Mouse (Mus musculus) ovary, postnatal 36 days (tissue): ENCODE results near the gene Gm45337.
"Not testable (repeated sequence)": the region's sequence is repeated elsewhere in the genome, so short reads cannot be mapped to it uniquely, and the experiment has no call there.

Experiments used
- DNase-seq: peaks from one replicate; pipeline ENCODE4 v3.0.0; 2022; ENCODE audit warnings: low spot score, mixed read lengths

The Gm45337 gene

DNA sequence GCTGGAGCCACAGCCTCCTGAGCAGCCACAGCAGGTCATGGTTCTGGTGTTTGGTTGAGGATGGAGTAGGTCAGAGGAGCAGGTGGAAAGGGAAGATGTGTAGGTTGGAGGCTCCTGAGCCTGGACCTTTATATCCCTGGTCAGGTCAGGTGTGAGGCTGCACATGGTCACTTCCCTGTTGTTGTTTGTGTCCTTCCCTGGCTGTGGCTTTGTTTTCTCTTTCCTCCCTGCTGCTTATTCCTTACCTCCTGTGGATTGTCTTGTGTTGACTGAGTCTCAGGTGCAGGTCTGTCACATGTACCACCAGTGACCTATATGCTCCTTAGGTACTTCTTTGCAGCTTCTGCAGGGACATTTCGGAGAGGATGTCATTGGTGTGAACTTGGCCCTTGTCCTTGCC, at the start of gene Gm45337:
Gene Gm45337, minus strand, starts transcription at position 101 of the 400 bp plus-strand sequence.
- no peak for DNase-seq

DNA sequence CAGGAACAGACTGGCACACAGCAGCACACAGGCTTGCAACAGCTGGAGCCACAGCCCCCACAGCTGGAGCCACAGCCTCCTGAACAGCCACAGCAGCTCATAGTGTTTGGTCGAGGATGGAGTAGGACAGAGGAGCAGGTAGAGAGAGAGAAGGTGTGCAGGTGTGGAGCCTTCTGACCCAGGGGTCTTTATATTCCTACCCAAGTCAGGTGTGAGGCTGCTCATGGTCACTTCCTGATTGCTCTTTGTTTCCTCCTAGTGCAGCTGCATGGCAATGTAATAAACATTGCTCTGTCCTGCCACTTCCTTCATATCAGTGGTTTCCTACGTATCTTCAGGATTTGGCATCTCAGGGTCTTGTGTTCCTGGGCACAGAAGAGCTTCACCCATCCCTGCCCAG, 45.9 kb upstream of the Gm45337 start, which contains the start of gene Gm10153:
Gene Gm10153, minus strand, starts transcription at position 101 of the 400 bp plus-strand sequence.
- no peak for DNase-seq

DNA sequence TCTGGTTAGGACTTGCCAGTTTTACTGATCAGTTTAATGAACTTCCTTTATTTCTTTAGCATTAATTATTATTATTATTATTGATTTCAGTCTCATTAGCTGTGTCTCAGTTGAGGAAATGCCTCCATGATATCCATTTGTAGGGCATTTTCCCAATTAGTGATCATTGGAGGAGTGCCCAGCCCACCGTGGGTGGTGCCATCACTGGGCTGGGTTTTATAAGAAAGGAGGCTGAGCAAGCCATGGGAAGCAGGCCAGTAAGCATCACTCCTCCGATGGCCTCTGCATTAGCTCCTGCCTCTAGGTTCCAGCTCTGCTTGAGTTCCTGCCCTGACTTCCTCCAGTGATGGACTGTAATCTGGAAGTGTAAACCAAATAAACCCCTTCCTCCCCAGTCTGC, 43.7 kb upstream of the Gm45337 start:
- DNase-seq, result no peak

DNA sequence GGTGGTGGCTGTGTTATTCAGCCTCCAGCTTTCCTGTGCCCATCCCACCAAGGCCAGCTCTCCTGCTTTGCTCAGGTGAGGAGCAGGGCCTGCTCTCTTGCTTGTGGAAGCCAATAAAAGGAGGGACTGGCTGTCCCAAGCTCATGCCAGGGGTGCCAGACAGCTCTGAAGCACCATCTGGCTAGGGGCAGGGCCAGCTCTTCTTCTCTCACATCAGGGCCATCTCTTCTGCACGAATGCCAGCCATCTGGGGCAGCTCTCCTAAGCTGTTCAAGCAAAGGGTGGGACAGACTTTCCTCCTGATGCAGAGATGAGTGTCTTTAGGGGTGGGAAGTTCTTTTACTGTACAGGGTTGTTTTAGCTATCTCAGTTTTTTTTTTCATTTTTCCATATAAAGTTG, 36.6 kb upstream of the Gm45337 start:
- DNase-seq, result no peak

DNA sequence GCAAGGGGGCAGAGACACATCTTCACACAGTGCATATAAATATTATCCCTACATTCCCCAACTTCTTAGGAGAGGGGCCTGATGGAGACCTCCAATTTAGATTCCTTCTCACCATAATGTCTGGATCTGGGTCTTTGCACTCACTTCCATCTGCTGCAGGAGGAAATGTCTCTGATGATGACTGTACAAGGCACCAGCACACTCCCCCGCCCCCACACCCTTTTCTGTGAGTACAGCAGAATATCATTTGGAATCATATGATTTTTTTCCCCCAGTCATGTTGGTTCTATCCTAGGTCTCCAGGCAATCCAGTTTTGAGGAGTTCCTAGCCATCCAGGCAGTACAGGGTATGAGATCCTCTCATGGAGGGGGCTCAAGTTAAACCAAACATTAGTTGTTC, 34.3 kb upstream of the Gm45337 start:
- no peak for DNase-seq

DNA sequence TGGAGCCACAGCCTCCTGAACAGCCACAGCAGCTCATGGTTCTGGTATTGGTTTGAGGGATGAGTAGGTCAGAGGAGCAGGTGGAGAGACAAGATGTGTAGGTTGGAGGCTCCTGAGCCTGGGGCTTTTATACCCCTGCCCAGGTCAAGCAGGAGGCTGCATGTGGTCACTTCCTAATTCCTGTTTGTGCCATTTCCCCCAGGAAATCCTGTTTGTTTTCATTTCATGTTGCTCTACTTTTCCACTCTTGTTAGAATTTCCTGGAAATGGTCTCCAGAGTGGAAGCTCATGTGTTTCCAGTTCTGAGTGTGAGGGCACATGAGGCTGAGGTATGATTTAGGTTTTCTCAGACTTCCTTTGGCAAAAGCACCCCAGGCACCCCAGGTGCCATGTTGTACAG, 31.5 kb upstream of the Gm45337 start, which contains the start of gene Krtap5-2:
Gene Krtap5-2, minus strand, starts transcription at position 101 of the 400 bp plus-strand sequence.
- not testable (repeated sequence) for DNase-seq

DNA sequence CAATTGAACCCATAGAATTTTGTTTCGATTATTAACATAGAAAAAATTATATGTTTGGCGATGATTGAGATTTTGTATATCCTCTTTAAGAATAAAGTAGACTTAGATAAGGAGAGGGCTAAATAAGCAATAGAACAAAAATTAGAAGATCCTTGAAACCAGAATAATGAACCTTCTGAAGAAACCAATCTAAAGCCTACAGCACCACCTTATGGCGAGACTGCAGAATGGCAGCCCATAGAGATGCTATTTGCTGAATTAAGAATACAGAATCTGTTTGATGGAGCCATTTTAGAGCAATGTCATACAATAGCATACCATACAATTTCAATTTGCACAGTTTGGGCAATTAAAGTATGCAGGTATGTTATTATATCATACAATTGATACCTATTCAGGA, 25.4 kb upstream of the Gm45337 start:
- no peak for DNase-seq

DNA sequence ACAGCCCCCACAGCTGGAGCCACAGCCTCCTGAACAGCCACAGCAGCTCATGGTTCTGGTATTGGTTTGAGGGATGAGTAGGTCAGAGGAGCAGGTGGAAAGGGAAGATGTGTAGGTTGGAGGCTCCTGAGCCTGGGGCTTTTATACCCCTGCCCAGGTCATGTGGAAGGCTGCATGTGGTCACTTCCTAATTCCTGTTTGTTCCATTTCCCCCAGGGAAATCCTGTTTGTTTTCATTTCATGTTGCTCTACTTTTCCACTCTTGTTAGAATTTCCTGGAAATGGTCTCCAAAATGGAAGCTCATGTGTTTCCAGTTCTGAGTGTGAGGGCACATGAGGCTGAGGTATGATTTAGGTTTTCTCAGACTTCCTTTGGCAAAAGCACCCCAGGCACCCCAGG, 21.2 kb upstream of the Gm45337 start, which contains the start of gene Gm4553:
Gene Gm4553, minus strand, starts transcription at position 101 of the 400 bp plus-strand sequence.
- not testable (repeated sequence) for DNase-seq

DNA sequence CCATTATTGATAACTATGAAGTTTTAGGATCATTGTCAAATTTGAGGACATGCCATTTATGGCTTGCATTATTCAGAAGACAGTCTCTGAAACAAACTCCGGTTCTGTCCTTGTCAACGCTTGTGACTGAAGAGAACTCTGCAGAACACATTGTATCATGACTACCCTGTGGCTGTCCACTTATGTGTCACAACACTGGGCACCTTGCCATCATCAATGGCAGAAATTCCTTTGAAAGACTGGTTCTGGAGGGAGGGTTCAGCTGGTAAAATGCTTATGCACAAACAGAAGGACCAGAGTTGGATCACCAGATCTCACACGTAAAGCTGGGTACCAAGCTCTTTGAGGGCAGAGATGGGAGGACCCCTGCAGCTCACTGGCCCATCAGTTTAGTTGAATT, 15.0 kb upstream of the Gm45337 start:
- no peak for DNase-seq

DNA sequence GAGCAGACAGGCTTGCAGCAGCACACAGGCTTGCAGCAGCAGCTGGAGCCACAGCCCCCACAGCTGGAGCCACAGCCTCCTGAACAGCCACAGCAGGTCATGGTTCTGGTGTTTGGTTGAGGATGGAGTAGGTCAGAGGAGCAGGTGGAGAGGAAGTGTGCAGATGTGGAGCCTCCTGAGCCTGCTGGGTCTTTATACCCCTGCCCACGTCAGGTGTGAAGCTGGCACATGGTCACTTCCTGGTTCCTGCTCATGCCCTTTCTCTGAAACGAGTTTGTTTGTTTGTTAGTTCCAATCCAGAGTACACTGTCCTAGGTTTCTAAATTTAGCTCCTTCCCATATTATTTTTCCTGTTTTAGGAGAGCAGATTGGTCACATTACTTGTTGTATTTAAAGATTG, 12.6 kb upstream of the Gm45337 start, which contains the start of gene Gm29735:
Gene Gm29735, minus strand, starts transcription at position 101 of the 400 bp plus-strand sequence.
- DNase-seq, result not testable (repeated sequence)

DNA sequence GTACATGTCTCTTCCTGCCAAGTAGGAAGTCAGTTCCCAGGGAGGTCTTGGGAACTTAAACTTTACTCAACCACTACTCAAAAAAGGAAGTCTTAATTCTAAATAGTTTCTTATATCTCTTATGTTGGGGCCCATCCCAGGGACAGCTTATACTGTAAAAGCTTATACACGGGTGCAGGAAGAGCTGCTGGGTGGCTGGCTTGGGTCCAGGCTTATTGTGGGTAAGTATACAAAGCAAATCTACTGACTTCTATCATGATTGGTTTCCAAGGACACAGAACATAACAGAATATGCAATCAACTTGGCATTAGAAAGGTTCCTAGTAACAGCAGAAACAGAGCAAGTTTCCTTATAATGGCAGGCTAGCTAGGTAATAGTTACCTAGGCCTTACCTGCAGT, 10.9 kb upstream of the Gm45337 start:
- no peak for DNase-seq

DNA sequence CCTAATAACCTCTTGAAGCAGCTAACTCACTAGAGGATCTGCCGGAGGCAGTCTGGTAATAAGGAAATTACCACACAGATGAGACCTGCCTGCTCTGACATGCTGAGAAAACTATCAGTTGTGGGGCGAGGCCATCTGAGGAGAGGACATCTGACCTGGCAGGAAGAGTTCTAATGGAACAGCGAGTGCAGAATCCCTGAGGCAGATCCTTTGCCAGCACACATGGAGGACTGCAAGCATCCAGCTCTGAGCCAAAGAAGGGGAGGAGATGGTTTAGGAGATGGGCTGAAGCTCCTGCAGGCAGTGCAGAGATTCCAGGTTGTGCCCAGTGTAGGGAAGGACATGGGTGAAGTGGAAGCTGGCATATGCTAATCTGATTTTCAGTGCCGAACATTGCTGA, 7.8 kb upstream of the Gm45337 start:
- no peak for DNase-seq

DNA sequence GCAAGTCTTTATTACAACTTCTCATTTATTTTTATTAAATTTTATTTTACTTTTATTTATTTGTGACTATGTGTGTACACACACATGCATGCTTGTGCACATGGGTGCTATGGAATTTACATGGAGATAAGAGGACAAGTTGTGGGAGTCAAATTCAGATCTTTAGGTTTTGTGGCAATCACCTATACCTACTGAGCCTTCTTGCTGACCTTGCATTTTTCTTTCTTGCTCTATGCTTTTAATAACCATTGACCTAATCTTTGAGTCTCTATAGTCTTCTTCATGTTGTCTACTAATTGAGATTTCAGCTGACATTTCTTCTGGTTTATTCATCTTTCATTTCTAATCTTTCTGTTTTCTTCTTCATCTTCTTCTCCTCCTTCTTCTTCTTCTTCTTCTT, 4.2 kb upstream of the Gm45337 start:
- no peak for DNase-seq

DNA sequence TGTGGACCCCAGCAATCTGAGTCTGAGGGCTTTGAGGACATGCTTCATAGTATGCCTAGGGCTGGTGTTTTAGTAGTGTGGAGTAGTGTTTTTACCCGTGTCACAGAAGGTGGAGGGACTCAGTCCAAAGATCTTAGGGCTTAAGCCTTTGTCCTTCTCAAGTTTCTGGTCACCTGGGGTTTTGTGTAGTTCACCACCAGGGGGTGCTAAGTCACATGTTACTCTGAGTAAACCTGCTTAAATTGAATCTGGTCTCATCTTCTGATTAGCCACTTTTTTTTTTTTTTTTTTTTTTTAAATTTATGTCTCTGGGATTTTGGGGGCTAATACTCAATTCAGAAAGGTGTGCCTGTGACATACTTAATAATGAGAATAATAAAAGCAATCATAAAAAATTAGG, 1.6 kb upstream of the Gm45337 start:
- peak; percentile 11 for DNase-seq

DNA sequence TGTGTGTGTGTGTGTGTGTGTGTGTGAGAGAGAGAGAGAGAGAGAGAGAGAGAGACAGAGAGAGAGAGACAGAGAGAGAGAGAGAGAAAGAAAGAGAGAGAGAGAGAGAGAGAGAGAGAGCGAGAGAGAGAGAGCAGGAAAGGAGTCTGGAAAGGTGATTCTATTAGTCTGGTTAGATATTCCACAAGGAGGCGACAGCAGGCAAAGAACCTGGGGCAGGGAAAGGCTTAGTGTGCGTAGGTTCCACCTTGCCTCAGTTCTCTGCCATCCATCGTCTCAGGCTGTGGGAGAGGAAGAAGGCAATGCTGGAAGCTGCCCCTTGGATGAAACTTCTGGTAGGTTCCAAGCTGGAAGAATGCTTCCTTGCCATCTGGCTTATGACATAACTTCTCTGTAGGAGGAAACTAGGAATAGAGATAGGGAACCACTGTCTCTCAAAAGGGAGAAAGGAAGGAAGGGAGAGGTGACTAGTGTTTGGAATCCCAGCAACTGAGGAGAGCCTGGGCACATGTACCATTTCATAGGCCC, 1.1 kb upstream of the Gm45337 start:
- DNase-seq, result no peak

DNA sequence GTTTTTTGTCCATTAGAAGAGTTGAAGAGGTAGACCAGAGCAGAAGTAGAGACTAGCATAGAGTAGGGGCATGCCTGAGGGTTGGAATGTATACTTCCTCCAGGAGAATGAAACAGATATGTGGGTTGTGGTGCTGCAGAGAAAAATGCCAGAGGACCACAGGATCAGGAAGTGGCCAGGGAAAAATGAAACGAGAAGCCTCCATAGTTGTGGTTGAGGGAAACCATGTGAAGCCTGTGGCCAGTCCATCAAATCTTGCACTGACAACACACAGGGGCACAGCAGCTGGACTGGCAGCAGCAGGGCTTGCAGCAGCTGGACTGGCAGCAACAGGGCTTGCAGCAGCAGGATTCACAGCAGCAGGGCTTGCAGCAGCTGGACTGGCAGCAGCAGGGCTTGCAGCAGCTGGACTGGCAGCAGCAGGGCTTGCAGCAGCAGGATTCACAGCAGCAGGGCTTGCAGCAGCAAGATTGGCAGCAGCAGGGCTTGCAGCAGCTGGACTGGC, 849 bp downstream of the Gm45337 start:
- DNase-seq, result not testable (repeated sequence)

DNA sequence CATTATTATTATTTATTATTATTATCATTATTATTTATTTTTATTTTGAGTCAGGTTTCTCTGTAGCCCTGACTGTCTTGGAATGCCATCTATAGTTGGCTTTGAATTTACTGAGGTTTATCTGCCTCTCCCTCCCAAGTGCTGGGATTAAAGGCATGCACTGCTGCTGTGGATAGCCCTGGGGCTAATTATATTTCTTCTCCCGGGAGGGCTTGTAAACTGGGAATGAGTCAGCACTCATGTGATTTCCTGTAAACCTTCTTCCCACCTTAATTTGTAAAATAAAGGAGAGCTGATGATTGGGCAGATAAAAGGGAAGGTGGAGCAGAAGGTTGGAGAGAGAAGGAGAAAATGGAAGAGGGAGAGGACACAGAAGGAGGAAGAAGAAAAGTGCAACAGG, 3.7 kb downstream of the Gm45337 start:
- no peak for DNase-seq

DNA sequence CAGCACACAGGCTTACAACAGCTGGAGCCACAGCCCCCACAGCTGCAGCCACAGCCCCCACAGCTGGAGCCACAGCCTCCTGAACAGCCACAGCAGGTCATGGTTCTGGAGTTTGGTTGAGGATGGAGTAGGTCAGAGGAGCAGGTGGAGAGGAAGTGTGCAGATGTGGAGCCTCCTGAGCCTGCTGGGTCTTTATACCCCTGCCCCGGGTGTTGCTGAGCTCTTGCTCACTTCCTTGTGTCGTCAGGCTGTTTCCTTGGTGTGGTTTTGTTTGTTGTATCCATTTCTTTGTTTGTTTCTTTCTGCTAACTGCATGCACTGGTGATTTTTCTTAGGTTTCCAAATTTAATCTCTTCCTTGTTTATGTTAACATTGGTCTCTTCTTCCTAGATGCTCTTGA, 8.5 kb downstream of the Gm45337 start, which contains the start of gene Gm39115:
Gene Gm39115, minus strand, starts transcription at position 101 of the 400 bp plus-strand sequence.
- not testable (repeated sequence) for DNase-seq

DNA sequence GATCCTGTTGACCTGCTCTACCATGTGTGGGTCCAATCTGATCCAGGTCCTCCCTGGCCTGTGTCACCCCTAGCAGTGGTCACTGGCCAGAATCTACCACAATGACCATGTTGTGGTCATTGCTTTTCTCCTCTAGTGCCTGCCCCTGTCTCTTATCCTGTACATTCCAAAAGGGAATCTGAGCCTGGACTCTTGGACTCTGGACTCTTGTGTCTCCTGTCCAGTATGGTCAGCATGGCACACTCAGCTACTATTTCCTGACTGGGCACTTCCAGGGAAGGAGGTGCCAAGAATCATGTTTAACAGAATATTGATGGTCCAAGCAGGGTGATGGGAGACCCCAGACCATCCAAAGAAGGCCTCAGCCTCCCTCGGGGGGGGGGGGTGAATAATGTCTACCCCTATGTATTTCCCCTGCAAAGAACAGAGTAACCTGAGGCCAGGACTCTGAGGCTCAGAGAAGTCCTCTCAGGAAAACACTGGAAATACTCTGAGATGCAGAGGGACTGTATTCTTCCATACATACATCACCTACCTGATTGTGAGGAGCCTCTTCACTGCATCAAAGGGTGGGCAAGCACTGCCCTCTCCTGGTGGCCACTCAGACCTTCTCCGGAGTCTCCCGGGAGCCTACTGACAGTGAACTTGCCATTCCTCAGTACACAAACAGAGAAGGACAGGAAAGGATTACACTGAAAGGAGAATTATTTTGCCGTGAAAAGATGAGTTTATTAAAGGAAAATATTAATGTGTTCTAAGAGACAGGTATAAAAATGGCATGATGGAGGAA, 10.0 kb downstream of the Gm45337 start:
- DNase-seq, result peak; percentile 13

DNA sequence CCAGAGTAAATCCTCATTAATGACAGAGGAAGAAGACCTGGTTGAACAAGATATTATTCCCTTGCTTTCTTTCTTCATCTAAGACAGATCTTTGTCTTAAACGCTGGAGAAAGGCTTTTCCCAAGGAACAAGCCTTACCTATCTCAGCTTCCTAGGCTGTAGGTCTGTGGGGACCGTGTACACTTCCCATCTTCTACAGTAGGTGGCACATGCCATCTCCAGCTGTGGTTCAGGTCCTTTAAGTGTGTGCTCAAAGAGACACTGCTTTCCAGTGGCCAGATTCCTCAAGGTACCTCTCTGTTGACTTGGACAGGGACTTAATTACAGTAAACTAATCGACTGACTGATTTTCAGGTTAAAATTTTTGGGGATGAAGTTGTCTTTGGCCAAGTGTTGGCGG, 15.6 kb downstream of the Gm45337 start:
- no peak for DNase-seq

DNA sequence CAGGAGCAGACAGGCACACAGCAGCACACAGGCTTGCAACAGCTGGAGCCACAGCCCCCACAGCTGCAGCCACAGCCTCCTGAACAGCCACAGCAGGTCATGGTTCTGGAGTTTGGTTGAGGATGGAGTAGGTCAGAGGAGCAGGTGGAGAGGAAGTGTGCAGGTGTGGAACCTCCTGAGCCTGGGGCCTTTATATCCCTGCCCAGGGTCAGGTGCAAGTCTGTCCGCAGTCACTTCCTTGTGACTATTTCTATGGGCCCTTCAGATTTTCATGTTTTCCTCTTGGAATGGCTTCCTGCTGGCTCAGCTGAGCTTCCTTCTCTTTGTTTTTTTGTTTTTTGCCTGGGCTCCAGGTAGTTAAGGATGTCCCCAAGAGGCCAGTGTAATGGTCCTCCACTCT, 23.8 kb downstream of the Gm45337 start, which contains the start of gene Gm45618:
Gene Gm45618, minus strand, starts transcription at position 101 of the 400 bp plus-strand sequence.
- DNase-seq, result not testable (repeated sequence)

DNA sequence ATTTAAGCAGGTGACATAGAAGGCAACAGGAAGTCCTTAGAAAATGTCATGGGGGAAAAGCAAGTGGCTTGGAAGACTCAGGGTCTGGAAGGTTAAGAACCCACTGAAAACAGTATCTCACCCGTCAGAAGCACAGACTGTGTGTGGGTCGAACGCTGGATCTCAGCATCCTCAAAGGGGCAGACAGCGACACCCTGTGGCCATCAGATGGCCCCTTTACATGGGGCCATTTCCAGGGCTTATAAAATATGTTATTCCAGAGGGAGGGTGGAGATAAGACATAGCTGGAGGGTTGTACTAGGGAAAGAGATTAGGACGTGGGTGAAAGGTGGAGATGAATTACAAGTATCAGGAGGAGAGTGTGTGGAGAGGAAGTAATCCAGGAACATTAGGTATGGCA, 24.8 kb downstream of the Gm45337 start:
- DNase-seq, result peak; percentile 5

DNA sequence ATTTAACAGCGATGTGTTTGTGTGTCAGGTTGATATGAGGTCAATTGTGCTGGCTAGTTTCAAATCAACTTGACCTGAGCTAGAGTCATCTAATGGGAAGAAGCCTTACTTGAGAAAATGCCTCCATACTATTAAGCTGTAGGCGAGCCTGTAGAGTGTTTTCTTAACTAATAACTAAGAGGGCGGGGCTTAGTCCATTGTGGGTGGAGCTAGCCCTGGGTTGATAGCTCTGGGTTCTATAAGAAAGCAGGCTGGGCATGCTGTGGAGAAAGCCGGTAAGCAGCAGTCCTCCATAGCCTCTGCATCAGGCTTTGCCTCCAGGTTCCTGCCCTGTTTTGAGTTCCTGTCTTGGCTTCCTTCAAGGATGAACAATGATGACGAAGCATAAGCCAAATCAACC, 39.7 kb downstream of the Gm45337 start:
- DNase-seq, result no peak
